Mouse (Mus musculus): Measurements from ENCODE around the gene Pld2. TPM values are rescaled to one million over a fixed set of nuclear protein-coding genes. Genes with fewer than 3 reads are reported as not detected.

Gene Pld2
- polyA plus RNA-seq, 1 experiment from 2014 or later, result 11.2 TPM

DNA sequence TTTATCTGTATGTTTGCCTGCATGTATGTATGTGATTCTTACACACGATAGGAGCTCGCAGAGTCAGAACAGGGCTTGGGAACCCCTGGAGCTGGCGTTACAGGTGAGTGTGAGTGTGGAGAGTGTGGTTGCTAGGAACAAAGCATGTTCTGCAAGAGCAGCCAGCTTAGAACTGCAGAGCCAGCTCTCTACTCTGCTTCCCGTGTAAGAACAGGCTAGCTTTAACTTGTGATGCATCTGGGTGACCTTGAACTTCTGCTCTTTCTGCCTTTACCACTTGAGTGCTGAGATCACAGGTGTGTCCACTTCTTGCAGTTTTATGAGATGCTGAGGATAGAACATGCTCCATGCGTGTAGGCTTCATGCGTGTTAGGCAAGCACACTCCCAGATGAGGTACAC, 39.1 kb downstream of the Pld2 start:
- Histone ChIP-seq H3K9me3 (no peaks in the 10 kb centered on the region), H3K27me3 (replicated peaks) (no peaks in the 10 kb centered on the region), H3K4me2 (no peak overlapping the region), H3K9ac (no peak overlapping the region), H3K36me3 (0 out of 2 replicates have a peak, but pooled peaks cover 2% of the 10 kb centered on the region), H3K27ac (replicated peaks) (no peak overlapping the region), H3K4me3 (no peak overlapping the region), H3K4me1 (peaks cover 57% of the 10 kb centered on the region)
- WGBS, result 81% methylated on average over 6 of the region's 6 CpGs
- ATAC-seq (ENCODE audit: extremely low read depth, insufficient number of reproducible peaks, low FRiP score, low TSS enrichment), result no peak

DNA sequence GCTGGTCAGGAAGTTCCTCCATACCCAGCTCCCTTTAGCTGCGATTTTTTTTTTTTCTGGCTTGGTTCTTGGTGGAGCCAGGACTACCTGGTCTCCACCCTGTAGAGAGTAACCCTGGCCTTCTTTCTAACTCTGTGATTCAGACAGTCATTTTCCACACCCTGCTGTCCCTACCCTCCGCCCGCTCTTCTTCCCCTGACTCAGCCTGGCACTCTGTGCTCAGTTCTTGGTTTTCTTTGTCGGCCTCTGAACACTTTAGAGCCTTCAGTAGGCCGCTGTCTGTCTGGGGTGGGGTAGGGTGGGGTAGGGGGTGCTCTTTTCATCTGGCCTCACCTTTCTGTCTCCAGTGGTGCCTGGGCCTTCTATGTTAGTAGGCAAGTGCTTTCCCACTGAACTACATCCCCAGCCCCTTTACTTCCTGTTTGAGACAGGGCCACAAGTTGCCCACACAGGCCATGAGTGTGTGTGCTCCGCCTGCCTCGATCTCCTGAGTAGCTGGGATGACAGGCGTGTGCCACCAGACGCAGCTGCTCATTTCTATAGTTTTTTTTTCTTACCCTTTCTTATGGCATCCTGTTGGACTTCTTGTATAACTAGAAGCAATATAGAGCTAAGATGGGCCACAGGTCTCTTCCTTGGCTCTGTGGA, 40.0 kb downstream of the Pld2 start:
- Histone ChIP-seq H3K36me3 (no peaks in the 10 kb centered on the region), H3K9me3 (no peaks in the 10 kb centered on the region), H3K9ac (0 out of 2 replicates have a peak overlapping the region, but pooled peaks have one; percentile 11), H3K4me1 (peaks cover 64% of the 10 kb centered on the region), H3K27ac (replicated peaks) (0 out of 2 replicates have a peak overlapping the region, but pooled peaks have one; percentile 30), H3K4me2 (no peak overlapping the region), H3K4me3 (no peak overlapping the region), H3K27me3 (replicated peaks) (no peaks in the 10 kb centered on the region)
- no peak for ATAC-seq (ENCODE audit: extremely low read depth, insufficient number of reproducible peaks, low FRiP score, low TSS enrichment)
- WGBS, result 75% methylated on average over 9 of the region's 9 CpGs

DNA sequence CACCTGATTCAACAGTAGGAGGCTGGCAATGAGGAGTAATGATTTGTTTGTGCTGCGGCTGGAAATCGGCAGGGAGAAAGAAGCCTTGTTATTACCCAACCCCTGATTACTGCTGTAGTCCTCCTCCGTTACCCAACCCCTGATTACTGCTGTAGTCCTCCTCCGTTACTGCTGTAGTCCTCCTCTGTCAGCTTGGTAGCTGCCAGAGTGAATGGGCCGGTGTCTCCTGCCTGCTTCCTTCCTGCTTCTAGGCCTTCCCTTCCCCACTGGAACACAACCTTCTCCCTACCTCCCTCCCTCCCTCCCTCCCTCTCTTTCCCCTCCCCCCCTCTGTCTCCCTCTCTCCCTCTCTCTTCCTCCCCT, 40.5 kb downstream of the Pld2 start:
- Histone ChIP-seq H3K4me1 (peaks cover 69% of the 10 kb centered on the region), H3K9me3 (no peaks in the 10 kb centered on the region), H3K4me3 (no peak overlapping the region), H3K9ac (0 out of 2 replicates have a peak overlapping the region, but pooled peaks have one; percentile 11), H3K27ac (replicated peaks) (0 out of 2 replicates have a peak overlapping the region, but pooled peaks have one; percentile 30), H3K4me2 (no peak overlapping the region), H3K27me3 (replicated peaks) (no peaks in the 10 kb centered on the region), H3K36me3 (no peaks in the 10 kb centered on the region)
- no peak for ATAC-seq (ENCODE audit: extremely low read depth, insufficient number of reproducible peaks, low FRiP score, low TSS enrichment)
- 51% methylated on average over 5 of the region's 5 CpGs for WGBS

DNA sequence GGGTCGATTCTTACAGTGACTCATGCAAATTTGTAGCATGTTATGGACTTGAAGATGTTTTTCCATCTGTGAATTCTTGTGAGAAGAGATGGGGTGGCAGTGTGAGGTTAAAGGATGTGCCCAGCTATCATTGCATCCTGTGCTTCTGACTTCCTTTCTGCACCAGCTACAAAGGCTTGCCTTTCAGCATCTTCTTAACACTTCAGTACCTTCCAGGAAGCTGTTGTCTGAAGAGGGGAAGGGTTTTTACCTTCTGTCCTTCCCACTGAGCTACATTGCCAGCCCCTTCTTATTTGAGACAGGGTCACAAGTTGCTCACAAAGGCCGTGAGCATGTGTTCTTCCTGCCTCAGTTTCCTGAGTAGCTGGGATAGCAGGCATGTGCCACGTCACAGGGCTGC, 41.1 kb downstream of the Pld2 start:
- no peak overlapping the region for H3K4me2 ChIP-seq
- H3K27ac ChIP-seq (replicated peaks), result no peak overlapping the region
- no peaks in the 10 kb centered on the region for H3K9me3 ChIP-seq
- WGBS, result 71% methylated on average over 3 of the region's 3 CpGs
- no peak for ATAC-seq (ENCODE audit: extremely low read depth, insufficient number of reproducible peaks, low FRiP score, low TSS enrichment)
- H3K4me3 ChIP-seq, result no peak overlapping the region
- no peaks in the 10 kb centered on the region for H3K27me3 ChIP-seq (replicated peaks)
- H3K4me1 ChIP-seq, result peaks cover 75% of the 10 kb centered on the region
- no peak overlapping the region for H3K9ac ChIP-seq
- no peaks in the 10 kb centered on the region for H3K36me3 ChIP-seq

DNA sequence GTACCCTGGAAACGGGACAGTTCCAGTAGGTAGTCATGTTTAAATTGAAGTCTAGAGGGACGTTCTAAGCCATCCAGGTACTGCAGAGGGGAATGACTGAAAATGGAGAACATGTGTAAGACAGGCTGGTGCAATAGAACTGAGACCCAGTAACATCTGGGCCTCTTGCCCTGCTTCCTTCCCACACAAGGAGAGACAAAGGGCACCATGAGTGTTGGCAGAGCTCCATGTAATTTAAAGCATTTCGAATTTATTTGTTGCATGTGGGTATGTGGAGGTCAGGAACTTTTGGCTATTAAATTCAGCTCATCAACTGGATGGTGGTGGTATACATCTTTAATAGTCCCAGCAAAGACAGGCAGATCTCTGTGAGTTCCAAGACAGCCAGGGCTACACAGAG, 42.3 kb downstream of the Pld2 start:
- peaks cover 74% of the 10 kb centered on the region for H3K4me1 ChIP-seq
- no peak for ATAC-seq (ENCODE audit: extremely low read depth, insufficient number of reproducible peaks, low FRiP score, low TSS enrichment)
- H3K4me2 ChIP-seq, result no peak overlapping the region
- H3K9me3 ChIP-seq, result no peaks in the 10 kb centered on the region
- no peaks in the 10 kb centered on the region for H3K36me3 ChIP-seq
- no peak overlapping the region for H3K4me3 ChIP-seq
- no peak overlapping the region for H3K27ac ChIP-seq (replicated peaks)
- 64% methylated on average over 3 of the region's 3 CpGs for WGBS
- no peaks in the 10 kb centered on the region for H3K27me3 ChIP-seq (replicated peaks)
- no peak overlapping the region for H3K9ac ChIP-seq

DNA sequence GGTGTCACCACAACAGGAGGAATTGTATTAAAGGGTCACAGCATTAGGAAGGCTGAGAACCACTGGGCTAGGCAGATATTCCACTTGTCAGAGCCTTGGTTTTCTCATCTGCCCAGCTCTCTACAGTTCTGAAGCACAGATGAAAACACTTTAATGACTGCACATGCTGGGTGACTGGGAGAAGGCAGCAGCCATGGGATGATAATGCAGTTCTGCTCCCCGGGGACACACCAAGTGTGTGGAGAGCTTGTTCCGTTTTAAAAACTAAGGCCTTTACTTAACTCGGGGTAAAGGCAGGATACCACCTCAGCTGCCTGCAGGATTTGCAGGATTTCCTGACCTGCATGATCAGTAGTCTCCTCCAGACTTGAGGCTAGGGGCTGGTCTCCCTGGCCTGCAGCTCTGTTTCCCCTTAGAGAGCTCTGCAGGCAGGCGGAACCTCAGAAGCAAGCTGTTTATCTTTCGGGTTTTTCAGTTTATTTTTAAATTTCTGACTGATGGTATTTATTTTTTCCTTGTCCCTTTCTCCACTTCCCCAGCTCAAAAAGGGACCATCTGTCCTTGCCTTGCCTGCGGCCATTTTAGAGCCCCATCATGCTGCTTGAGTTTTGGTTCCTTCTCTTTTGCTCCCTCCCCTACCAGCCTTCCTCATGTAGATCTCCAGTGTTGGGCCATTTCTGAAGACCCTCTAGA, 43.3 kb downstream of the Pld2 start:
- no peaks in the 10 kb centered on the region for H3K36me3 ChIP-seq
- H3K4me2 ChIP-seq, result no peak overlapping the region
- no peak overlapping the region for H3K4me3 ChIP-seq
- H3K27me3 ChIP-seq (replicated peaks), result no peaks in the 10 kb centered on the region
- WGBS, result 55% methylated on average over 6 of the region's 6 CpGs
- H3K9ac ChIP-seq, result no peak overlapping the region
- H3K9me3 ChIP-seq, result no peaks in the 10 kb centered on the region
- H3K4me1 ChIP-seq, result peaks cover 68% of the 10 kb centered on the region
- H3K27ac ChIP-seq (replicated peaks), result 0 out of 2 replicates have a peak overlapping the region, but pooled peaks have one; percentile 26
- ATAC-seq (ENCODE audit: extremely low read depth, insufficient number of reproducible peaks, low FRiP score, low TSS enrichment), result no peak

DNA sequence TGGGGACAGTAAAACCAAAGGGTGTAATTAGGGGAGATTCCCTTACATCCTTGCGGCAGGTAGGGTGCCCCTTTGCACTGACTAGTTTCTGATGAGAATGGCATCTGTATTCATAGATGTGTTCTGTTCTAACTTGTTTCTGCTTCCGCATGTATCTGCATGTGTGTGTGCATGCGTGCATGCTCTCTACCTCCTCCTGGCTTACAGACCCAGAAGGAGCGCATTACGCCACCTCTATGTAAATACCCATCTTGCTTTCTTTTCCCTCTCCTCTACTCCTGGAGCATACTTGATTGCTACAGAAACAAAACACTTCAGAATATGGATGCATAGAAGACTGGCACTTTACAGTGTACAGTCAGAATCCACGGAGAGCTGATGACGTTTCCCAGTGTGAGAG, 43.9 kb downstream of the Pld2 start:
- H3K27ac ChIP-seq (replicated peaks), result no peak overlapping the region
- no peak overlapping the region for H3K4me2 ChIP-seq
- H3K36me3 ChIP-seq, result no peaks in the 10 kb centered on the region
- WGBS, result 90% methylated on average over 7 of the region's 7 CpGs
- no peak overlapping the region for H3K4me3 ChIP-seq
- H3K9me3 ChIP-seq, result no peaks in the 10 kb centered on the region
- H3K9ac ChIP-seq, result no peak overlapping the region
- H3K27me3 ChIP-seq (replicated peaks), result no peaks in the 10 kb centered on the region
- peaks cover 63% of the 10 kb centered on the region for H3K4me1 ChIP-seq
- ATAC-seq (ENCODE audit: extremely low read depth, insufficient number of reproducible peaks, low FRiP score, low TSS enrichment), result no peak

DNA sequence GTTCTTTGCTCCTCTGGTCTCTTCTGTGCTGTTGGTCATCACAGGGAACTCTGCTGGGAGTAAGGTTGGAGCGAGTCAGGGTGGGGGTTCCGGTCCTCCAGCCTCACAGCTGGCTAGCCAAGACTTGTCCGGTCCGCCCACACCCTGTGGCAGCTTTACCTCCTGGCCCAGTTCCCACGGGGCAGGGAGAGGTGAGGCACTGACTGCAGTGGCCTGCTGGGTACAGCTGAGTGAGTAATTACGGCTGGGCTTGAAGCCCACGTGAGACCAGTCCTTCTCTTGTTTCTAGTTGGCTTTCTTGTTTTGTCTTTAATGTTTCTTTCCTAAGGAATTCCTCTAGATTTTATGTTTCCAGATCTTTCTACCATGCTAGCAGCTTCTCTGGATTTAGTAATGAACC, 45.6 kb downstream of the Pld2 start:
- no peaks in the 10 kb centered on the region for H3K9me3 ChIP-seq
- H3K4me1 ChIP-seq, result peaks cover 47% of the 10 kb centered on the region
- no peaks in the 10 kb centered on the region for H3K36me3 ChIP-seq
- no peak for ATAC-seq (ENCODE audit: extremely low read depth, insufficient number of reproducible peaks, low FRiP score, low TSS enrichment)
- 52% methylated on average over 7 of the region's 7 CpGs for WGBS
- H3K27ac ChIP-seq (replicated peaks), result peak overlapping the region; percentile 45
- H3K27me3 ChIP-seq (replicated peaks), result no peaks in the 10 kb centered on the region
- H3K9ac ChIP-seq, result no peak overlapping the region
- H3K4me2 ChIP-seq, result no peak overlapping the region
- no peak overlapping the region for H3K4me3 ChIP-seq

DNA sequence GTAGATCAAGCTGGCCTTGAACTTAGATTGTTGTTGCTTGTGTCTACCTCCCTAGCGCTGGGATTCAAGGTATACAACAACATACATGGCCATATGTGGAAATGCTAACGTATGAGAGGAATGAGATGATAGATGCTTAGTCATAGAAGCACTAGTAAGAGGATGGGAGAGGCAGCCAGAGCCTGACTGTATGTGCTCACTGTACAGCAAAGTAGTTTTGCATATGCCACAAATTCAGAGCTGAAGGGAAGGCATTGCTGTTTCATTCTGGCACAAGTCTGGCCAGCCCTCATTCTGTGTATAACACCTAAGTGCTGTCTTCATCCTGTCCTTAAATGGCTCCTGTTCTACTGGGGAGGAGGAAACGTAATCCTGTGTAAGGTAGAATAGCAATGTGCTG, 46.4 kb downstream of the Pld2 start:
- Histone ChIP-seq H3K4me2 (no peak overlapping the region), H3K36me3 (no peaks in the 10 kb centered on the region), H3K9me3 (no peaks in the 10 kb centered on the region), H3K9ac (no peak overlapping the region), H3K4me3 (no peak overlapping the region), H3K27ac (replicated peaks) (no peak overlapping the region), H3K27me3 (replicated peaks) (no peaks in the 10 kb centered on the region), H3K4me1 (peaks cover 42% of the 10 kb centered on the region)
- ATAC-seq (ENCODE audit: extremely low read depth, insufficient number of reproducible peaks, low FRiP score, low TSS enrichment), result no peak
- 84% methylated on average over 3 of the region's 3 CpGs for WGBS

DNA sequence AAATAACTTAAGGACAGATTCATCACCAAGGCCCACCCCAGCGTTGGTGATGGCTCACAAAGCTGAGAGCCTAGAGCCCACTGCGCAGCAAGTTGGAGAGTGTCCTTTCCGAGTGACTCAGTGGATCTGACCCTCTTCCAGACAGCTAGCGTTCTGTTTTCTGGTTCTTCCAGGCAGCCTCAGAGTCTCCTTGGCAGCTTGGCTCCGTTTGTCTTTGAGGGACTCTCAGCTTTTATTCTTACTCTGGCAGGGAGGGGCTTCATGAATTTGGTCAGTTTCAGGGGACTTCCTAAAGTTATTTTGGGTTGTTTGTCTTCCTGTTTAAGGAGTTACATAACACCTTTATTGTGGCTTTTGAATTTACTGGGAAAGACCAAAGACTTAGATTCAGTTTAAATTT, 47.1 kb downstream of the Pld2 start:
- 81% methylated on average over 5 of the region's 5 CpGs for WGBS
- Histone ChIP-seq H3K36me3 (no peaks in the 10 kb centered on the region), H3K9me3 (no peaks in the 10 kb centered on the region), H3K4me1 (peaks cover 40% of the 10 kb centered on the region), H3K27me3 (replicated peaks) (no peaks in the 10 kb centered on the region), H3K4me3 (no peak overlapping the region), H3K27ac (replicated peaks) (no peak overlapping the region), H3K9ac (no peak overlapping the region), H3K4me2 (no peak overlapping the region)
- ATAC-seq (ENCODE audit: extremely low read depth, insufficient number of reproducible peaks, low FRiP score, low TSS enrichment), result no peak

DNA sequence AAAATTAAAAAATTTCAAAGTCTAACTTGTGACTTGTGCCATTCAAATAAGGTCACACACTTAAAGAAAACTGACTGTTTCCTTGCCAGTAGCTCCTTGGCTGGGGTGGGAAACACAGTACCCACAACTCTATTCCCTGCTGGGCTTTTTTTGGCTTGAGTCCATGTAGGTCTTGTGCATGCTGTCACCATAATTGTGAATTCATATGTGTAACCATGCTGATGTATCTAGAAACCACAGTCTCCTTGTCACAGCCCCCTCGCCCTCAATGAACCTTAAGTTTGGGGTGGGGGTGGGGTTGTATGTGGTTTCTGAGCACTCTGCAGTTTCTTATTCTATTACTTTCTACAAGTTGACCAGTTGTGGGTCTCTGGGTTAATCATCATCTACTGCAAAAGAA, 51.9 kb downstream of the Pld2 start:
- Histone ChIP-seq H3K27ac (replicated peaks) (no peak overlapping the region), H3K27me3 (replicated peaks) (no peaks in the 10 kb centered on the region), H3K36me3 (no peaks in the 10 kb centered on the region), H3K4me1 (peaks cover 21% of the 10 kb centered on the region), H3K4me2 (no peak overlapping the region), H3K4me3 (no peak overlapping the region), H3K9me3 (no peaks in the 10 kb centered on the region), H3K9ac (no peak overlapping the region)
- ATAC-seq (ENCODE audit: extremely low read depth, insufficient number of reproducible peaks, low FRiP score, low TSS enrichment), result no peak
- WGBS, result 76% methylated on average over 1 of the region's 1 CpGs
